Mouse (Mus musculus) Patski (cell line): Measurements from ENCODE around the gene Plekhn1. TPM values are rescaled to one million over a fixed set of nuclear protein-coding genes. Genes with fewer than 3 reads are reported as not detected.

Experiments used
- ATAC-seq: fragments of 100-300 bp; one replicate; pipeline ENCODE4 v1.8.0; 2021
- CTCF ChIA-PET: fragments of 350-600 bp; sonication (Branson Sonifier 250); formaldehyde crosslinking; loops from one replicate; lab custom pipeline; 2022; ENCODE audit warnings: inconsistent platforms; lab: Charles Lee
- POLR2A ChIA-PET: fragments of 350-600 bp; sonication (Branson Sonifier 250); formaldehyde crosslinking; loops from one replicate; lab custom pipeline; 2022; ENCODE audit warnings: antibody characterized with exemption, inconsistent platforms; lab: Charles Lee
- DNase-seq: peaks from one replicate; pipeline ENCODE4 v3.0.0-alpha.2; 2011; ENCODE audit warnings: low read depth, low spot score
- H3K27me3 ChIP-seq: fragments of 371-371 bp; one replicate; pipeline ENCODE4 v1.5.1; 2021
- CTCF ChIP-seq: fragments of 100-300 bp; IDR thresholded peaks from one replicate; pipeline ENCODE4 v1.5.1; 2021
- in situ Hi-C: fragments of 300-500 bp; cut with MboI; formaldehyde crosslinking; loops from 3 replicates; pipeline ENCODE4 v1.11.1; 2018; ENCODE audit warnings: low pct_unique_long_range_greater_than_20kb, mixed read lengths
- polyA plus RNA-seq: library from polyadenylated mRNA; unstranded; gene quantifications from one replicate; pipeline ENCODE4 v1.2.3, GENCODE M21; 2021

Plekhn1 gene
- polyA plus RNA-seq, 1 experiment from 2014 or later = 14.5 TPM

GRCm38 (mm10) chr4:156177630-156178029, 57.0 kb downstream of the Plekhn1 start:
- CTCF ChIA-PET = no interaction called here
- DNase-seq = no peak
- POLR2A ChIA-PET = no interaction called here

GRCm38 (mm10) chr4:156171828-156172227, 62.8 kb downstream of the Plekhn1 start:
- ATAC-seq = no peak
- H3K27me3 ChIP-seq = no peaks in the 10 kb centered on the region
- DNase-seq = no peak
- CTCF ChIA-PET = no interaction called here
- no peak for TF ChIP-seq CTCF
- in situ Hi-C loops = no loop called here
- POLR2A ChIA-PET = no interaction called here

More at GRCm38 (mm10) chr4:156177630-156178029, 57.0 kb downstream of the Plekhn1 start:
- no peaks in the 10 kb centered on the region for H3K27me3 ChIP-seq
- no peak for TF ChIP-seq CTCF
- in situ Hi-C loops = no loop called here
- ATAC-seq = no peak

Other genes with a start within 250 kb of the Plekhn1 start
- gene B3galt6, start 242.2 kb downstream of the Plekhn1 start, polyA plus RNA-seq = 6.2 TPM
- 167 TPM for gene Sdf4, start 242.0 kb downstream of the Plekhn1 start, polyA plus RNA-seq
- gene Tnfrsf4, start 221.0 kb downstream of the Plekhn1 start, polyA plus RNA-seq = 0.36 TPM
- gene Tnfrsf18, start 208.7 kb downstream of the Plekhn1 start, polyA plus RNA-seq = 1.0 TPM
- gene Ttll10, start 175.4 kb downstream of the Plekhn1 start, polyA plus RNA-seq = 3.7 TPM
- gene 9430015G10Rik, start 124.9 kb downstream of the Plekhn1 start, polyA plus RNA-seq = 9.3 TPM
- 0.15 TPM for gene Rnf223, start 104.3 kb downstream of the Plekhn1 start, polyA plus RNA-seq
- gene Agrn, start 37.4 kb downstream of the Plekhn1 start, polyA plus RNA-seq = 166 TPM
- 1.8 TPM for gene Isg15, start 34.0 kb downstream of the Plekhn1 start, polyA plus RNA-seq
- gene AW011738, start 31.6 kb downstream of the Plekhn1 start, polyA plus RNA-seq = 0.60 TPM
- 0.33 TPM for gene Perm1, start 19.0 kb downstream of the Plekhn1 start, polyA plus RNA-seq
- 37.0 TPM for gene Noc2l, start 1.2 kb upstream of the Plekhn1 start, polyA plus RNA-seq
- gene Samd11, start 20.8 kb upstream of the Plekhn1 start, polyA plus RNA-seq = 1.3 TPM
- not detected for gene Vmn2r-ps159, start 96.2 kb upstream of the Plekhn1 start, polyA plus RNA-seq